Mouse (Mus musculus): ENCODE results near the gene Oxld1. TPM values are rescaled to one million over a fixed set of nuclear protein-coding genes. Genes with fewer than 3 reads are reported as not detected.

Oxld1 gene
- total RNA-seq (2021) = 10 to 100 TPM; 17.7 to 19.0 TPM
- long read RNA-seq, experiment 1, transcript Oxld1-201 (2 exons, 813 nt) = major isoform, 7 of 13 reads
- long read RNA-seq, experiment 1, partial matches to known transcripts = 0 of 13 reads
- long read RNA-seq, experiment 1, other reads (novel, unspliced or antisense) = 4 of 13 reads
- long read RNA-seq, experiment 2, partial matches to known transcripts = 13 of 17 reads
- long read RNA-seq, experiment 2, other reads (novel, unspliced or antisense) = 0 of 17 reads

DNA sequence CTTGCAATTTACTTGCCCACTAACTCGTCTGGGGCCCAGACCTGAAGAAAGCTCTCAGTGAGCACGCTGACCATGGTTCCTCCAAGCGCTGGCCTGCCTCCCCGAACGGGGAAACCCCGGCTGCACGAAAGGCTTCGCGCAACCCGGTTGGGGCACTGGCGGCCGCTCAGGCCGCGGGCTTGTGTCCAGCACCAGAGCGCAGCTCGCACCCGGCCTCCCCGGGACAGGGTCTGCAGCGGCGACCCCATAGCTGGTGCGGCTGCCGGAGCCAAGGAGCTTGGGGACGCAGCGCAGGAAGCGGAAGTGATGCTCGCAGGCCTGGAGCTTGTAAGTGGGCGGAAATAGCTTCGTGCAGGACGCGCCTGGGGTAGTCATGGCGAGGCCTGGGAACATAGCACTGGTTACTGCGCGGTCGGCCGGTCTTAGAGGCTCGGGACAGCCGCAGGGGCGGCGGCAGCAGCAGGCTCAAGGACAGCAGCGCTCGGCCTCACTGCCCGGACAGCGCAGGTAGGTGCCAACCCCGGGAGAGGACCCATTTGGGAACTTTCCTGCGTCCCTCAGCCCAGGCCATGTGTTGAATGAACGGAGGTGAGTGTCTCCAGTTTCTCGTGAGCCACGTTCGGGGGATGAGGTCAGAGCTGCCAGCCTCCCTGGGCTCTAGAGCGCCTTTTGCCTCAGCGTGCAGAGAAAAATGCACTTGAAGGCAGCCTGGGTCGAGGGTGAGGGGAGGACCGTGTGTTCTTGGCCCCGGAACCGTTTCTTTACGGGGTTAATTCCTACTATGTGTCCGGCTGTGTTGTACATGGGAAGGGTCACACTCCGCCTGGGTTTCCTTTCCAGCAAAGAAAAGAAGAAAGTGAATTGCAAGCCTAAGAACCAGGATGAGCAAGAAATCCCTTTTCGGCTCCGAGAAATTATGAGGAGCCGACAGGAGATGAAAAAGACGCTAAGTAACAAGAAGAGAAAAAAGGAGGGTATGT, at the start of gene Oxld1, which contains the start of gene Ccdc137:
Oxld1 (minus strand) TSS at position 297 of the 980 bp plus-strand sequence.
Ccdc137 (plus strand) TSS at position 344 of the 980 bp plus-strand sequence.
- DNase-seq (ENCODE audit: low spot score in 2 of 2) = peak; percentile 63 to 74
- TF ChIP-seq CTCF (conservative IDR thresholded peaks at IDR 0.05) = no peak
- peak within 1 kb of the TSS; percentile 95 for H3K27ac ChIP-seq
- H3K4me3 ChIP-seq = peak within 1 kb of the TSS; percentile 77

DNA sequence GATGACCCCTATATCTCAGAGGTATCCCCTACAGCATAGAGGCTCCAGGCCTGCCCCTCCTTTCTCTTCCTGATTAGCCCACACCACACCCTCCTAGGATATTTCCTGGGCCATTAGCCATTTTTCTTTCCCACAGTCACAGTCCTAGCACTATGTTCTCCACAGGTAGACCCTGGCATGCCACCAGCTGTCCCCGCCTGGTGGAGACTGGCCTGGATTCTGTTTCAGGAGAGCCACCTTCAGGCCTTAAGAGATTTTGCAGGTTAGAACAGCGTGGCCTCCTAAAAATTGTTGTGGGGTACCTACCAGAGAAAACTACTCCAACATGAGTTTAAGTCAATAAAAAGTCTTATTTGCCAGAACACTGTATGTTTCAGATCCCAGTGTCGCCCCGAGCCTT, 49.0 kb upstream of the Oxld1 start:
- no peak overlapping the region for H3K27ac ChIP-seq
- TF ChIP-seq CTCF (conservative IDR thresholded peaks at IDR 0.05) = peak; percentile 69
- no peak for DNase-seq (ENCODE audit: low spot score in 2 of 2)

DNA sequence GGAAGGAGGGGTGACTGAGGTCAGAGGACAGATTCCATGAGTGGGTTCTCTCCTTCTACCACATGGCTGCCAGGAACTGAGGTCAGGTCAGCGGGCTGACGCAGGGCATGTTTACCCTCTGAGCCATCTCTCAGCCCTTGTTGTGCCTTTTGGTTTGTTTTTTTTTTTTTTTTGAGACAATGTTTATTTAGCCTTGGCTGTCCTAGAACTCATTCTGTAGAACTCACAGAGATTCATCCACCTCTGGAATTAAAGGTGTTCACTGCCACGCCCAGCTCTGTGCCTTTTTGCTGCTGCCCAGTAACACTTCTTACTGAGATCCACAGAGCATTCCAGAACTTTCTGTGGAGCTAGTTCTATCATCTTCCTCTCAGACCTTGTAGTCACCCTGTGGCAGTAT, 47.8 kb upstream of the Oxld1 start:
- DNase-seq (ENCODE audit: low spot score in 2 of 2) = no peak
- Histone ChIP-seq H3K27ac (no peak overlapping the region), H3K4me3 (no peak overlapping the region)
- TF ChIP-seq CTCF (conservative IDR thresholded peaks at IDR 0.05) = no peak

More for the DNA sequence above, 49.0 kb upstream of the Oxld1 start:
- H3K4me3 ChIP-seq = no peak overlapping the region

DNA sequence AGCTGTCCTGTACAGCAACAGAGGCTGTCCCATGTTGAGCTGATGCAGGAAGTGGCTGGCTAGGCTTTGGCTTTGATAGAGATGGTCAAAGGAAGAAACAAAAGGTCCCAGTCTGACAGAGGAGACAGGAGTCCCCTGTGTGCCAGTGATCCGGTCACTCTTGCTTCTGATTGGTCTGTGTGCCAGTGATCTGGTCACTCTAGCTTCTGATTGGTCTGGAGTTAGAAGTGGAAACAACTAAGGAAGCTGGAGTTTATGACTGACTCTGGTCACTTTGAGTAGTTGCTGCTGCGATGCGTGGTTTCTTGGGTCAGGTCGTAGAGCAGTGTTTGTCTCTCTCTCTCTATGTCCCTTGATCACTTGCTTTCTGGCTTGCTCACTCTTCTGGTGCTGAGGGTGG, 43.8 kb upstream of the Oxld1 start:
- no peak for TF ChIP-seq CTCF (conservative IDR thresholded peaks at IDR 0.05)
- no peak overlapping the region for H3K4me3 ChIP-seq
- H3K27ac ChIP-seq = no peak overlapping the region
- no peak for DNase-seq (ENCODE audit: low spot score in 2 of 2)

DNA sequence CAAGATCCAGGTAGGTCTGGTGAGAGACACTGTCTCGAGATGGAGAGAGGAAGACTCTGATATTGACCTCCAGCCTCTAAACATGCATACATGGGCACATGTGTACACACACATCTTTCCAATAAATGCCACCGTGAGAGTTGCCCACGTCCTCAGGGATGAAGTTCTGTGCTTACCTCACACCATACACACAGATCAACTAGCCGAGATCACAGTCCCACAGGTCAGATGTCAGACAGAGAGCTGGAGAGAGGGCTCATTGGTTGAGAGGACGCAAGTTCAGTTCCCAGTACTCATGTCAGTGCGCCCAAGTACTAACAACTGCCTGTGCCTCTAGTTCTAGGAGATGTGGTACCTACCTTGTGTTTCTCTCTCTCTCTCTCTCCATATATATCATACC, 43.1 kb upstream of the Oxld1 start:
- H3K27ac ChIP-seq = no peak overlapping the region
- no peak overlapping the region for H3K4me3 ChIP-seq
- no peak for TF ChIP-seq CTCF (conservative IDR thresholded peaks at IDR 0.05)
- DNase-seq (ENCODE audit: low spot score in 2 of 2) = no peak

DNA sequence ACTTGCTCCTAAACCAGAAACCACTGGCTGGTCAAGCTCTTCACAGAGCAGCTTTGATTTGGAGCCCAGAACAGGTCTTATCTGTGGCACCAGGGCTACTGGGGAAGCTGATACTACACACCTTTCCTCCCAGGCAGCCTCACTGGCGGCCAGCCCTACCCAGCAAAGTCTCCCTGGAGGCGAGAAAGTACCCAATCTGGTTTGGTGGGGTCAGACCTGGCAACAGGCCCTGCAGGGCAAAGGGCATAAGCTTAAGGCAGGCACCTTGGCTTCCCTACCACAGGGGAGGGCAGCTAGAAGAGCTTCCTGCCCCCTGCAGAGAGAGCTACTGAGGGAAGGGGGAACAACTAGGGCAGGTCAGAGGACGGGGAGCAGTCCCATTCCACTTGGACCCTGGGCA, 42.5 kb upstream of the Oxld1 start:
- no peak for TF ChIP-seq CTCF (conservative IDR thresholded peaks at IDR 0.05)
- DNase-seq (ENCODE audit: low spot score in 2 of 2) = no peak
- Histone ChIP-seq H3K27ac (no peak overlapping the region), H3K4me3 (no peak overlapping the region)

DNA sequence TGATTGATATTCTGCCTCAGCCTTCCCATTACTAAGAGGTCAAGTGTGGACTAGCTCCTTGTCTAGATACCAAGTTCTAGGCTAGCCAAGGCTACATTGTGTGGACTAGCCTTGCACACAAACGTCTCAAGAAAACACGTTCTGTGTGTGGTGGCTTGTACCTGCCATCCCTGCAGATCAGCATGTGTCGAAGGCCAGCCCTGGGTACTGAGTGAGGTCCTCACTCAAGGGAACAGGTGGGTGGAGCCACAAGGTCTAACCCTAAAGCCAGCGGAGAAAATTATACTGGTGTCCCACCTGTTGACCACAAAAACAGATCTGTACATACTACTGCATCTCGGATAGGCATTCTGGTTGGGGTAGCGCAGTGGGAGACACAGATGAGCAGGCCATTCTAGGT, 42.0 kb upstream of the Oxld1 start:
- no peak for DNase-seq (ENCODE audit: low spot score in 2 of 2)

DNA sequence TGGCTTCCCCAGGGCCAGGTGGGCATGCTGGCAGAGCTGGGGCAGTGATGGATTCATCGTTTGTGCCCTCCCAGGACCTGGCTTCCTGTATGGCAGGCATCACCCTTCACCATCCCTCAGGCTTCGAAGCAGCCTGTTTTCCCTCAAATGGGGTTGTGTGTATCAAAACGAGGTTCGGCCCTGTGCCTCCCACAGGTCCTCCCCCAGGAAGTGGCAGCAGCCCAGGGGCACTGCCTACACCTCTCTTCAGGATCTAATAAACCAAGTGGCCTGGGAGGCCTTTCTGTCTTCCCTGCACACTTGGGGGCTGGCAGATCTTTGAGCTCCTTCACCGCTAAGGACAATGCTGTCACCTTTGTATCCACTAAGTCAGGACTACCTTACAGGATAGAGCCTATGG, 41.0 kb upstream of the Oxld1 start:
- no peak overlapping the region for H3K27ac ChIP-seq
- DNase-seq (ENCODE audit: low spot score in 2 of 2) = no peak
- TF ChIP-seq CTCF (conservative IDR thresholded peaks at IDR 0.05) = no peak
- H3K4me3 ChIP-seq = no peak overlapping the region

More for the DNA sequence above, 42.0 kb upstream of the Oxld1 start:
- no peak for TF ChIP-seq CTCF (conservative IDR thresholded peaks at IDR 0.05)
- Histone ChIP-seq H3K4me3 (no peak overlapping the region), H3K27ac (no peak overlapping the region)

DNA sequence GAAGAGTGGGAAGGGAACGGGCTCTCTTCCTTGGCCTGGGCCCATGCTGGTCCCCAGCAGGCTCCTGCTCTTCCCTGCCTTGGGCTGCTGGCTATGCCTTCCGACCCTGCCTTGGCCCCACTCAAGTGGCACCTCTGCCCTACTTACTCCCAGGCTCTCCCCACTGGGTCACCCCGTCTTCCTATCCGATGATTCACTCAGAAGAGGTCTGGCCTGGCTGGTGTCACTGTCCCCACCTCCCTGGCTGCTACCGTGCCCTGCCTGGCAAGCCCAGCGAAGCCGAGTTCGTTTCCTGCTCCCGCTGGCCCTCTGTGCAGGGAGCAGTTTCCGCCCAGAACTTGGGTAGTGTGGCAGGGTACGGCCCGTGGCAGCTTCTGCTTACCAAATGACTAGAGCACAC, 40.4 kb upstream of the Oxld1 start:
- no peak overlapping the region for H3K27ac ChIP-seq
- TF ChIP-seq CTCF (conservative IDR thresholded peaks at IDR 0.05) = no peak
- no peak overlapping the region for H3K4me3 ChIP-seq
- DNase-seq (ENCODE audit: low spot score in 2 of 2) = no peak

DNA sequence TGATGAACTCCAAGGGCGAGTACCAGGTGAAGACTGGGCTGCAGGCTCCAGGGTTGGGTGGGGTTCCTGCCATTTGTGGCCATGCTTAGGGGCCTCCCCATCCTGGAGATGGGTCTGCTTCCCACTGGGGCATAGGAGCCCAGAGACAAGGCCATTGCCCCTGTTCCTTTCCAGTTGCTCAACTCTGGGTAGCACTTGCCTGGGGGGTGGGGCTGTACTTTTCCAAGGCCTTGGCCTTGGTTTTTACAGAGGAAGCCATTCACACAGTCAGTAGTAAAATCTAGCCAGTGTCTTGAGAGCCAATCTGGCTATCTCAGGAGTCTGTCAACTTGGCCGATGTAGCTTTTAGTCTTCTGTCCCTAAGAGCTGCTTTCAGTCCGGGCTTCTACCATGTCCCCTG, 39.6 kb upstream of the Oxld1 start:
- DNase-seq (ENCODE audit: low spot score in 2 of 2) = no peak
- H3K27ac ChIP-seq = no peak overlapping the region
- no peak overlapping the region for H3K4me3 ChIP-seq
- TF ChIP-seq CTCF (conservative IDR thresholded peaks at IDR 0.05) = no peak

DNA sequence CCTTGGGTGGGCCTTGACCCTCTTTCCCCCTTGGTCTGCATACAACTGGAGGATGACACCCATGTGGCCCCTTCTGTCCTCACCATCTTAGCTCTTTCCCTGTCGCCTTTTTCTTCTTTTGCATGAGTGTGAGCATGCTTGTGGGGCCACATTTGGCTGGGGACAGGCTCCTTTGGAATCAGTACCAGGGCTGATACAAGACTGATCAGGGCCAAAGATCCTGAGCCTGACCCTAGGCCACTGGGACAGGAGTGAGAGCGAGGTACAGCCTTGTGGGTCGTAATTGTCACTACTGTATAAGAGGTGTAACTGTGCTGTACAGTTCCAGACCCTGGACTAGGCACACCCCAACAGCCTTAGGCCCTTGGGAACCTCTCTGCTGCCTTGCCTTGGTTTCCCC, 36.0 kb upstream of the Oxld1 start:
- no peak for TF ChIP-seq CTCF (conservative IDR thresholded peaks at IDR 0.05)
- Histone ChIP-seq H3K4me3 (no peak overlapping the region), H3K27ac (no peak overlapping the region)
- no peak for DNase-seq (ENCODE audit: low spot score in 2 of 2)

DNA sequence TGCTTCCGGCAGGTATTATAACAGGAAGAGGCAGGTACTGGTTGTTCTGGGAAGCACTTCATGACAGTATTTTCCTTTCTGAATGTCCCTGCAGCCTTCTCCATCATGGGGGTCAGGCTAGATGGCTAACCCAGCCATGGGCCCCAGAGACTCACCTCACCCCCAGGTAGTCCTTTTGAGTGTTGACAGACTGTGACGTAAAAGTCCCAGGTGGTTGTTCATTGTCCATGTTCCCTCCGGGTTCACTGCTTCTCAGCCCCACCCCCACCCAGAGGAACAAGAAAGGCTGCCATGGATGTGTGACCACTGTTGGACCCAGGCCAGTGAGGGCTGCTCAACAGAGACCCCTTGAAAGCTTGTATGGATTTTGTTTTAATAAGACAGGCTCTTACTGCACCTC, 35.5 kb upstream of the Oxld1 start:
- TF ChIP-seq CTCF (conservative IDR thresholded peaks at IDR 0.05) = no peak
- no peak overlapping the region; the same call in 1 of the 2 replicates for H3K4me3 ChIP-seq
- DNase-seq (ENCODE audit: low spot score in 2 of 2) = no peak
- H3K27ac ChIP-seq = no peak overlapping the region

DNA sequence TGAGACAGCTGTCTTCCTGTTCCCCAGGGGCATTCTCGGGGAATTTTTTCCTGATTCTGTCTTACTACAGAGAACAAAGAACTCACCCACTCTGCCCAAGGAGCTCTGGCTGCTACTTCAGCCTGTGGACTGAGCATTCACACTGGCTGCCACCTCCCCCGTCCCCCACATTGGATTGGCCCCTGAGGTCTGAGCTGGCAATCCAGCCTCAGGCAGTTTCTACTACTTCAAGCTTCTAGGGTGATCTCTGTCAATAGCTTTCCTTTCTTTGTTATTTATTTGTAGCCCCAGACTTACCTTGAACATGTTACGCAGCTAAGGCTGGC, 35.0 kb upstream of the Oxld1 start:
- DNase-seq (ENCODE audit: low spot score in 2 of 2) = no peak
- H3K4me3 ChIP-seq = no peak overlapping the region; the same call in 1 of the 2 replicates
- H3K27ac ChIP-seq = no peak overlapping the region
- no peak for TF ChIP-seq CTCF (conservative IDR thresholded peaks at IDR 0.05)
